Mouse (Mus musculus): ENCODE results near the gene Serpinf1. TPM values are rescaled to one million over a fixed set of nuclear protein-coding genes. Genes with fewer than 3 reads are reported as not detected.

The Serpinf1 gene
- polyA plus RNA-seq (2016; fragmentation: Nextera tagmentation; extraction: Ambion mirVana), result 69.6 and 70.2 TPM in 2 replicates

DNA sequence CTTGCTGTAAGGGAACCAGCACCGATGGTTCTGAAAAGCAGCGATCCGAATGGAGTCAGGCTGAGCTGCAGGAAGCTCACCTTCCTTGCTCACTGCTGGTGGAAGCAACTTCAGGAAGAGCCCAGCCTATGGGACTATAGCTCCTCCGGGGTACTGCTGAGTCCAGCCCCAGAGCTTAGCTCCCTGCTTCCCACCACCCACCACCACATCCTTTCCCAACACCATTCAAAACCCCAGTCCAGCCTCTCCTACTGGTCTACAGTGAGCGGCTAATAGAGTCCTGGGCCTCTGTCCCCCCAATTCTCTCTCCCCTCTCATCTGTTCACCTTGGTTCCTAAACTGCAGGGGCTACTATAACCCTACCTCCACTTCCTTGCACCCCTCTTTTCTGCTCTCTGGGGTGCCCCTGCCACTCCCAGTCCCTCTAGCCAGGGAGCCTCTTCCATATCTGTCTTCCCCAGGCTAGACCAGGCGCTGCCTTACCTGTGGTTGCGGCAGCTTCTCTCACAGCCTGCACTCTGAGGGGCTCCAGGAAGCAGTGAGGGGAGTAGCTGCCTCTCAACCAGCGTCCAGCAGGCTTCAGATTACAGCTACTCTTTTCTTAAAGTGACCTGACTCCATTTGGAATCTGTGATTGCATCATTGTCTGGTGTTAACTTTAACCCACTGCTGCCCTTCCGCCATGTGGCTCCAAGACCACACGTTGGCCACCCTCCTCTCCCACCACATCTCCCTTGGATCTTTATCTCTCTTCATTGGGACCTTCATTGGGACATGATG, at the start of gene Serpinf1:
TSS of gene Serpinf1 (minus strand) at position 689 of the 780 bp plus-strand sequence.
- Histone ChIP-seq H3K4me3 (peak within 1 kb of the TSS; percentile 38), H3K36me3 (no peaks in the 10 kb centered on the region), H3K27ac (replicated peaks) (peak within 1 kb of the TSS; percentile 75), H3K9me3 (replicated peaks) (no peaks in the 10 kb centered on the region), H3K27me3 (ENCODE audit: low read depth, poor library complexity, severe bottlenecking) (no peaks in the 10 kb centered on the region), H3K4me1 (peaks cover 25% of the 10 kb centered on the region)
- WGBS, result 61% methylated on average over 10 of the region's 10 CpGs
- no peak for DNase-seq (ENCODE audit: low spot score)

- H3K4me3 ChIP-seq, result no peak overlapping the region
- 89% methylated on average over 3 of the region's 3 CpGs for WGBS
- no peak overlapping the region for H3K27ac ChIP-seq (replicated peaks)
- H3K36me3 ChIP-seq, result peaks cover 3% of the 10 kb centered on the region; the same call in 1 of the 2 replicates
- no peaks in the 10 kb centered on the region for H3K9me3 ChIP-seq (replicated peaks)
- no peak for DNase-seq (ENCODE audit: low spot score)
- H3K27me3 ChIP-seq (ENCODE audit: low read depth, poor library complexity, severe bottlenecking), result peaks cover 15% of the 10 kb centered on the region
- peaks cover 12% of the 10 kb centered on the region for H3K4me1 ChIP-seq
Observed at GRCm38 (mm10) chr11:75470675-75471074, 48.2 kb upstream of the Serpinf1 start.

DNA sequence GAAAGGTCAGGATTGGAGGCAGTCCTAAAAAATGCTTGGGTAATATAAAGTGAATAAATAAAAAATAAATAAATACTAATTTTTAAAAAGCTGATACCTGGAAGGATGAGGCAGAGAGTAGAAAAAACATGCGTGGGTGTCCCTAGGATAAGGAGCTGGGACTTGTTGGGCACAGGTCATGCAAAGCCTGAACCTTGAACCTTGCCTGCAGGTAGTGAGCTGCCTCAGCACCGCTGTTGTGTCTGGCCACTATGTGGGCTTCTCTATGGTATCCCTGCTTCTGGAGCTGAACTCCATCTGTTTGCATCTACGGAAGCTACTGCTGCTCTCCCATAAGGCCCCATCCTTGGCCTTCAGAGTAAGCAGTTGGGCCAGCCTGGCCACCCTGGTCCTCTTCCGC, 46.8 kb upstream of the Serpinf1 start:
- H3K4me3 ChIP-seq, result no peak overlapping the region
- H3K4me1 ChIP-seq, result peaks cover 12% of the 10 kb centered on the region
- DNase-seq (ENCODE audit: low spot score), result no peak
- WGBS, result 88% methylated on average over 4 of the region's 4 CpGs
- no peaks in the 10 kb centered on the region for H3K9me3 ChIP-seq (replicated peaks)
- peaks cover 15% of the 10 kb centered on the region for H3K36me3 ChIP-seq
- peaks cover 15% of the 10 kb centered on the region for H3K27me3 ChIP-seq (ENCODE audit: low read depth, poor library complexity, severe bottlenecking)
- H3K27ac ChIP-seq (replicated peaks), result no peak overlapping the region

DNA sequence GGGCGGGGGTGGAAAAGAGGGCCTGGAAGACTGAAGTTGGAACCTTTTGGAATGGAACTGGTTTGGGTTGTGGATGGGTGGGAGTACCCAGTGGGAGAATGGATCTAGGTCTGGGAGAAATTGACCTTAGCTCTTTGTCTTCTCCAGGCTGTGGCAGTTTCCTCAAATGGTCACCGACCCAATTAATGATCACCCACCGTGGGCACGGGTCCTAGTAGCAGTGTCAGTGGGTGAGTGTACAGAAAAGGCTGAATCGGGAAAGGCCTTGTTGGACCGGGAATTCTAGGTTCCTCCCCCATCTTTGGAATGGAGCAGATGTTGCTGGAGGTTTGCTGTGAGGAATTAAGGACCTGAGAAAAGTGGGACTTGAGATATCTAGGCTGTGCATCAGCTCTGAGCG, 45.9 kb upstream of the Serpinf1 start:
- peaks cover 15% of the 10 kb centered on the region for H3K4me1 ChIP-seq
- H3K27me3 ChIP-seq (ENCODE audit: low read depth, poor library complexity, severe bottlenecking), result peaks cover 15% of the 10 kb centered on the region
- DNase-seq (ENCODE audit: low spot score), result no peak
- no peaks in the 10 kb centered on the region for H3K9me3 ChIP-seq (replicated peaks)
- 71% methylated on average over 7 of the region's 7 CpGs for WGBS
- H3K27ac ChIP-seq (replicated peaks), result peak overlapping the region; percentile 69
- peaks cover 15% of the 10 kb centered on the region for H3K36me3 ChIP-seq
- peak overlapping the region; percentile 55 for H3K4me3 ChIP-seq

- Histone ChIP-seq H3K36me3 (peaks cover 15% of the 10 kb centered on the region), H3K4me3 (peak overlapping the region; percentile 55), H3K27me3 (ENCODE audit: low read depth, poor library complexity, severe bottlenecking) (peaks cover 19% of the 10 kb centered on the region), H3K9me3 (replicated peaks) (no peaks in the 10 kb centered on the region), H3K27ac (replicated peaks) (peak overlapping the region; percentile 69), H3K4me1 (peaks cover 22% of the 10 kb centered on the region)
- WGBS, result 14% methylated on average over 19 of the region's 19 CpGs
- DNase-seq (ENCODE audit: low spot score), result peak; percentile 56
Observed at GRCm38 (mm10) chr11:75467512-75468215, 45.2 kb upstream of the Serpinf1 start.

DNA sequence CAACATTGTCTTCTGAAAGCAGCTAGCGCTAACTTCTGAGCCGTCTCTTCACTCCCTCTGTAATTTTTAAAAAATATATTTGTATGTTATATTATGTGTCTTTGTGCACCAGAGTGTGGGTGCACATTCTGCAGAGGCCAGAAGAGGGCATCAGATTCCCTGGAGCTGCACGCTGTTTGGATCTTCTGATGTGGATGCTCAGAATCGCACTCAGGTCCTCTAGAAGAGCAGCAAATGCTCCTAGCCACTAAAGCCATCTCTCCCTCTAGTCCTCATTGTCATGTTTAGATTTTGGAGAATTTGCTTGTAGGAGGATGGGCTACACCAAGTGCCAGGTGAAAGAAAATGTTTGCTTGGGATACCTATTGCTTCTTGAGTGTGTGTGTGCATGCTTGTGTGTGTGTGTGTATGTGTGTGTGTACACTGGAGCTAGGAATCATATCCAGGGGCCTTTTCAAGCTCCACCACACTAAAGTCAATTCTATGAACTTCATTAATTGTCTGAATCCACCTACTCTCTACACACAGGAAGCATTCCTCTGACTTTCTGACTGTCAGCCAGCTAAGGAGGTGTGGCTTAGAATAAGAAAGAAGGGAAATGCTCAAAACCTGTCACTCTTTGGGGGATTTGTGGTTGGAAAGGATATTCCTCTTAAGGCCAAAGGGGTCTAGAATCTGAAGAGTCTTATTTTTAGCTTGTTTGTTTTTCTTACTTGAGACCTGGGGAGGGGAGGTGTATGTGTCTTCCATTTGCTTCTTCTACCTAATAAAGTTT, 44.4 kb upstream of the Serpinf1 start:
- Histone ChIP-seq H3K9me3 (replicated peaks) (no peaks in the 10 kb centered on the region), H3K4me1 (peaks cover 30% of the 10 kb centered on the region), H3K27me3 (ENCODE audit: low read depth, poor library complexity, severe bottlenecking) (peaks cover 25% of the 10 kb centered on the region), H3K36me3 (peaks cover 15% of the 10 kb centered on the region), H3K27ac (replicated peaks) (no peak overlapping the region), H3K4me3 (no peak overlapping the region)
- 95% methylated on average over 4 of the region's 4 CpGs for WGBS
- DNase-seq (ENCODE audit: low spot score), result no peak

- Histone ChIP-seq H3K9me3 (replicated peaks) (no peaks in the 10 kb centered on the region), H3K27me3 (ENCODE audit: low read depth, poor library complexity, severe bottlenecking) (peaks cover 25% of the 10 kb centered on the region), H3K27ac (replicated peaks) (no peak overlapping the region), H3K36me3 (peaks cover 15% of the 10 kb centered on the region), H3K4me3 (no peak overlapping the region), H3K4me1 (peaks cover 41% of the 10 kb centered on the region)
- no peak for DNase-seq (ENCODE audit: low spot score)
- WGBS, result 84% methylated on average over 6 of the region's 6 CpGs
Observed at GRCm38 (mm10) chr11:75465051-75465450, 42.5 kb upstream of the Serpinf1 start.

GRCm38 (mm10) chr11:75464417-75464816, 41.9 kb upstream of the Serpinf1 start:
- H3K9me3 ChIP-seq (replicated peaks), result no peaks in the 10 kb centered on the region
- peaks cover 23% of the 10 kb centered on the region for H3K27me3 ChIP-seq (ENCODE audit: low read depth, poor library complexity, severe bottlenecking)
- DNase-seq (ENCODE audit: low spot score), result no peak
- no peak overlapping the region for H3K27ac ChIP-seq (replicated peaks)
- H3K36me3 ChIP-seq, result peaks cover 15% of the 10 kb centered on the region
- no peak overlapping the region for H3K4me3 ChIP-seq
- 86% methylated on average over 6 of the region's 6 CpGs for WGBS
- H3K4me1 ChIP-seq, result peaks cover 47% of the 10 kb centered on the region

DNA sequence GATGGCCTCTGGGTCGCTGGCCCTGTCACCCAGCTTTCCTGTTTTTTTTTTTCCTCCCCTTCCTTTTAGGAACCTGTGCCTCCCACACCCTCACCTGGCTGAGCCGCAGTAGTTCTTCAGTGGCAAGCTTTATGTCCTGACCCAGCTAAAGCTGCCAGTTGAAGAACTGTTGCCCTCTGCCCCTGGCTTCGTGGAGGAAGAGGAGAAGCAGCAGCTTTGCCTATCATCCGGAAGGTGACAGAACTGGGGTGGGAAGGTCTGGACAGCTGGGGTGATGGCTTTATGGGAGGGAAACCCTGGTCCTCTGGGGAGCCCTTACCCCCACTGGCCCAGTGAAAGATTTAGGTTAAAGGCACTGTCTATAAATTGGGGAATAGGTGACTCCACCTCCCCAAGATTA, 41.1 kb upstream of the Serpinf1 start:
- Histone ChIP-seq H3K27me3 (ENCODE audit: low read depth, poor library complexity, severe bottlenecking) (peaks cover 15% of the 10 kb centered on the region), H3K27ac (replicated peaks) (no peak overlapping the region), H3K9me3 (replicated peaks) (no peaks in the 10 kb centered on the region), H3K4me3 (peak overlapping the region; percentile 76; the same call in 1 of the 2 replicates), H3K36me3 (peaks cover 15% of the 10 kb centered on the region), H3K4me1 (peaks cover 52% of the 10 kb centered on the region)
- WGBS, result 79% methylated on average over 4 of the region's 4 CpGs
- no peak for DNase-seq (ENCODE audit: low spot score)

DNA sequence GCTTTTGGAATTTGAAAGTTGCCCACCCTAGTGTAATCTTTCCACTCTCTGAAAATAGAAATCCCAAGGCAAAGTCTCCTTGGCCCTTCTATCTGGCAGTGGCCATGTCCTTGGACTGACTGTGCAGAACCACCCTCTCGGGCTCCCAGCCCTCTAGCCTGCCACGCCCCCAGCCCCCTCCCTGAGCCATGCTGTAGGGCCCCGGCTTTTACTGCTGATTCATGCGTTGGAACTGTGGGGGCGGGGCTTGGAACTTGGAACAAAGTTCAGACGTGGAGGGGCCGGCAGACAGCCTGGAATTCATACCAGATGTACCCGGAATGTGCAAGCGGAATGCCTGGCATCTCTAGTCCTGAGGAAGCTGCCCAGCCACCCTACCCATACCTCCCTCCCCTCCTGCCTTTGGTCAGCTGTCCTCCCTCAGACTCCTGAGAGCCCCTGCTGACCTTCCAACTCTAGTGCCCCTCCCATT, 40.4 kb upstream of the Serpinf1 start:
- WGBS, result 6% methylated on average over 9 of the region's 9 CpGs
- DNase-seq (ENCODE audit: low spot score), result peak; percentile 74
- Histone ChIP-seq H3K36me3 (peaks cover 15% of the 10 kb centered on the region), H3K27me3 (ENCODE audit: low read depth, poor library complexity, severe bottlenecking) (peaks cover 10% of the 10 kb centered on the region; the same call in 1 of the 2 replicates), H3K27ac (replicated peaks) (no peak overlapping the region), H3K9me3 (replicated peaks) (no peaks in the 10 kb centered on the region), H3K4me3 (peak overlapping the region; percentile 76), H3K4me1 (peaks cover 49% of the 10 kb centered on the region)

DNA sequence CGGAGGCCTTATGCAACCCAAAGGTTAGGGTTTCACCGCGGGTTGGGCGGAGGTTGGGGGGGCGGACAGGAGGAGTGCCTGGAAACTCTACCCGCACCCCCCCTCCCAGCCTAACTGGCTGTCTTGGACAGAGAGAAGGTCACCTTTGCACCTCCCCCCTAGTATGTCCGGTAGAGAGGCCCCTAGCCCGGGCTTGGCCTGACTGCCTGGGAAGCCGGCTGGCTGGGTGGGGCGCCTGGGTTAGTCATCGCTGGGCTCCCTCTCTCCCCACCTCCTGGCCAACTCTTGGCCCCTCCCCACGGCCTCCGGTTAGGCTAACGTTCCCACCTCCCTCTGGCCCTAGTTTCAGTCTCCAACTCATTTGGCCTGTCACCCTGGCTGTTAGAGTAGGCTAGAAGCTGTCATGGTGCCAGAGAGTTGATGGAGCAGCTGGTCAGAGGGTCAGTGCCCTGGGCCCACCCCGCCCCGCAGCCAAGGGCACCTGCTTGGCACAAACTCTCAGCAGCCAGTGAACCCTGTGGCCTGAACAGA, 39.8 kb upstream of the Serpinf1 start:
- H3K4me3 ChIP-seq, result peak overlapping the region; percentile 76
- no peaks in the 10 kb centered on the region for H3K9me3 ChIP-seq (replicated peaks)
- 3% methylated on average over 16 of the region's 16 CpGs for WGBS
- H3K36me3 ChIP-seq, result peaks cover 15% of the 10 kb centered on the region
- H3K27ac ChIP-seq (replicated peaks), result peak overlapping the region; percentile 90
- peaks cover 10% of the 10 kb centered on the region; the same call in 1 of the 2 replicates for H3K27me3 ChIP-seq (ENCODE audit: low read depth, poor library complexity, severe bottlenecking)
- no peak for DNase-seq (ENCODE audit: low spot score)
- peaks cover 43% of the 10 kb centered on the region for H3K4me1 ChIP-seq

GRCm38 (mm10) chr11:75461743-75462252, 39.3 kb upstream of the Serpinf1 start:
- peak overlapping the region; percentile 90 for H3K27ac ChIP-seq (replicated peaks)
- WGBS, result under 1% methylated on average over 30 of the region's 30 CpGs

More at GRCm38 (mm10) chr11:75461743-75462252, 39.3 kb upstream of the Serpinf1 start:
- no peak for DNase-seq (ENCODE audit: low spot score)
- H3K36me3 ChIP-seq, result peaks cover 15% of the 10 kb centered on the region
- H3K4me1 ChIP-seq, result peaks cover 42% of the 10 kb centered on the region
- H3K4me3 ChIP-seq, result peak overlapping the region; percentile 76
- H3K9me3 ChIP-seq (replicated peaks), result no peaks in the 10 kb centered on the region
- H3K27me3 ChIP-seq (ENCODE audit: low read depth, poor library complexity, severe bottlenecking), result peaks cover 10% of the 10 kb centered on the region; the same call in 1 of the 2 replicates
